Mouse (Mus musculus) liver, embryonic 14.5 days (tissue): Measurements from ENCODE around the gene Btbd35f12.
"Not testable (repeated sequence)": the region's sequence is repeated elsewhere in the genome, so short reads cannot be mapped to it uniquely, and the experiment has no call there.

Experiments used
- CTCF ChIP-seq: IDR thresholded peaks from 2 replicates; pipeline ENCODE4 v1.5.1; 2016; ENCODE audit warnings: antibody characterized with exemption, low read depth, control low read depth
- EP300 ChIP-seq: IDR thresholded peaks from 2 replicates; pipeline ENCODE4 v1.6.1; 2016; ENCODE audit warnings: antibody characterized with exemption, low read depth

DNA sequence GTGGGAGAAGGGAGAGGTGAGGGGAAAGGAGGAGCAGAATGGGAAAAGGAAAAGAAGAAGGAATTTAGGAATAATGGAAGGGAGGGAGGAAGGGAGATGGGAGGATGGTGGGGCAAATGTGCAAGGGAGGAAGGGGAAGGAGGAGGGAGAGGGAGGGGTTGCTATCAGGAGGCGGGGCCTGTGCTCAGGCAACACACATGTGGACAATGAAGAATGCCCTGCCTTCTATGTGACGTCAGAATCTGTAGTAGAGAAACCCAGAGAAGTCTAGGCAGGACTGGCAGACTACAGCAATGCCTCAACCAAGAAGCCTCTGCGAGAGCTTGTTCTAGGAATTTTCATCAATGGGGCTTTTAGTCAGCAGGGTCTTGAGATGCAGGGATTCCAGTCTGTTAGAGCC, at the start of gene Btbd35f12:
- not testable (repeated sequence) for TF ChIP-seq CTCF, EP300
